Mouse (Mus musculus): ENCODE results near the gene Stip1. TPM values are rescaled to one million over a fixed set of nuclear protein-coding genes. Genes with fewer than 3 reads are reported as not detected.

The Stip1 gene
- polyA plus RNA-seq, 1 experiment from 2014 or later: 175 TPM

- Histone ChIP-seq H3K4me1 (ENCODE audit: control insufficient read depth in 2 of 2, insufficient read depth in 2 of 2, low read length in 2 of 2) (peaks cover 18 to 40% of the 10 kb centered on the region in 2 experiments; a peak in 3 of 4 replicates), H3K27ac (replicated peaks in 1 of 2; ENCODE audit: control insufficient read depth in 1 of 2, insufficient read depth in 1 of 2, low read depth in 2 of 2, low read length in 2 of 2) (peak overlapping the region in 1 of 2 experiments; percentile 66; a peak in 3 of 4 replicates), H3K9me3 (ENCODE audit: control insufficient read depth, low read length) (no peaks in the 10 kb centered on the region), H3K4me2 (ENCODE audit: low read length) (peak overlapping the region; percentile 71), H3K4me3 (ENCODE audit: control insufficient read depth in 1 of 2, insufficient read depth in 1 of 2, low read depth in 1 of 2, low read length in 2 of 2) (peak overlapping the region; percentile 75 to 80), H3K36me3 (ENCODE audit: control insufficient read depth, insufficient read depth, low read length) (peaks cover 53% of the 10 kb centered on the region), H3K9ac (ENCODE audit: low read length) (peak overlapping the region; percentile 81), H3K27me3 (ENCODE audit: control insufficient read depth, insufficient read depth, low read length) (no peaks in the 10 kb centered on the region)
- WGBS: 3% methylated on average over 11 of the region's 11 CpGs
- ATAC-seq (ENCODE audit: insufficient number of reproducible peaks, insufficient read depth, low FRiP score, low read depth): no peak
Measured at GRCm38 (mm10) chr19:6979001-6979479, 60.7 kb downstream of the Stip1 start.

GRCm38 (mm10) chr19:6978639-6978974 lies 61.2 kb downstream of the Stip1 start:
- no peaks in the 10 kb centered on the region for H3K27me3 ChIP-seq (ENCODE audit: control insufficient read depth, insufficient read depth, low read length)
- peak overlapping the region; percentile 75 to 80 for H3K4me3 ChIP-seq (ENCODE audit: control insufficient read depth in 1 of 2, insufficient read depth in 1 of 2, low read depth in 1 of 2, low read length in 2 of 2)
- ATAC-seq (ENCODE audit: insufficient number of reproducible peaks, insufficient read depth, low FRiP score, low read depth): no peak
- H3K9ac ChIP-seq (ENCODE audit: low read length): peak overlapping the region; percentile 81
- H3K27ac ChIP-seq (replicated peaks in 1 of 2; ENCODE audit: control insufficient read depth in 1 of 2, insufficient read depth in 1 of 2, low read depth in 2 of 2, low read length in 2 of 2): peak overlapping the region in 1 of 2 experiments; percentile 66; a peak in 3 of 4 replicates
- peaks cover 18 to 44% of the 10 kb centered on the region in 2 experiments; a peak in 3 of 4 replicates for H3K4me1 ChIP-seq (ENCODE audit: control insufficient read depth in 2 of 2, insufficient read depth in 2 of 2, low read length in 2 of 2)
- H3K4me2 ChIP-seq (ENCODE audit: low read length): peak overlapping the region; percentile 71
- 20% methylated on average over 3 of the region's 3 CpGs for WGBS
- H3K9me3 ChIP-seq (ENCODE audit: control insufficient read depth, low read length): no peaks in the 10 kb centered on the region
- H3K36me3 ChIP-seq (ENCODE audit: control insufficient read depth, insufficient read depth, low read length): peaks cover 48% of the 10 kb centered on the region

GRCm38 (mm10) chr19:6977759-6978638 lies 61.8 kb downstream of the Stip1 start:
- peak overlapping the region in 1 of 2 experiments; percentile 66; a peak in 2 of 4 replicates for H3K27ac ChIP-seq (replicated peaks in 1 of 2; ENCODE audit: control insufficient read depth in 1 of 2, insufficient read depth in 1 of 2, low read depth in 2 of 2, low read length in 2 of 2)
- peaks cover 18 to 45% of the 10 kb centered on the region in 2 experiments; a peak in 3 of 4 replicates for H3K4me1 ChIP-seq (ENCODE audit: control insufficient read depth in 2 of 2, insufficient read depth in 2 of 2, low read length in 2 of 2)
- no peaks in the 10 kb centered on the region for H3K27me3 ChIP-seq (ENCODE audit: control insufficient read depth, insufficient read depth, low read length)
- H3K4me3 ChIP-seq (ENCODE audit: control insufficient read depth in 1 of 2, insufficient read depth in 1 of 2, low read depth in 1 of 2, low read length in 2 of 2): peak overlapping the region in 1 of 2 experiments; percentile 75; a peak in 1 of 4 replicates
- peak overlapping the region; percentile 71 for H3K4me2 ChIP-seq (ENCODE audit: low read length)
- WGBS: 73% methylated on average over 13 of the region's 13 CpGs
- H3K36me3 ChIP-seq (ENCODE audit: control insufficient read depth, insufficient read depth, low read length): peaks cover 42% of the 10 kb centered on the region
- H3K9me3 ChIP-seq (ENCODE audit: control insufficient read depth, low read length): no peaks in the 10 kb centered on the region
- ATAC-seq (ENCODE audit: insufficient number of reproducible peaks, insufficient read depth, low FRiP score, low read depth): no peak
- H3K9ac ChIP-seq (ENCODE audit: low read length): peak overlapping the region; percentile 81

GRCm38 (mm10) chr19:6975537-6976521 lies 63.9 kb downstream of the Stip1 start, which contains the start of gene Plcb3:
TSS of gene Plcb3 (minus strand) at chr19:6976470.
- Histone ChIP-seq H3K27ac (replicated peaks in 1 of 2; ENCODE audit: control insufficient read depth in 1 of 2, insufficient read depth in 1 of 2, low read depth in 2 of 2, low read length in 2 of 2) (peak within 1 kb of the TSS; percentile 84 to 89), H3K4me2 (ENCODE audit: low read length) (peak within 1 kb of the TSS; percentile 97), H3K36me3 (ENCODE audit: control insufficient read depth, insufficient read depth, low read length) (peaks cover 26% of the 10 kb centered on the region), H3K9me3 (ENCODE audit: control insufficient read depth, low read length) (no peaks in the 10 kb centered on the region), H3K9ac (ENCODE audit: low read length) (peak within 1 kb of the TSS; percentile 90), H3K4me3 (ENCODE audit: control insufficient read depth in 1 of 2, insufficient read depth in 1 of 2, low read depth in 1 of 2, low read length in 2 of 2) (peak within 1 kb of the TSS; percentile 80 to 93), H3K4me1 (ENCODE audit: control insufficient read depth in 2 of 2, insufficient read depth in 2 of 2, low read length in 2 of 2) (peaks cover 25 to 44% of the 10 kb centered on the region in 2 experiments), H3K27me3 (ENCODE audit: control insufficient read depth, insufficient read depth, low read length) (no peaks in the 10 kb centered on the region)
- WGBS: under 1% methylated on average over 16 of the region's 16 CpGs
- ATAC-seq (ENCODE audit: insufficient number of reproducible peaks, insufficient read depth, low FRiP score, low read depth): no peak

GRCm38 (mm10) chr19:6974211-6975205 lies 65.3 kb downstream of the Stip1 start, which contains the start of gene Ppp1r14b:
TSS of gene Ppp1r14b (plus strand) at chr19:6974968.
- Histone ChIP-seq H3K4me2 (ENCODE audit: low read length) (peak within 1 kb of the TSS; percentile 97), H3K4me3 (ENCODE audit: control insufficient read depth in 1 of 2, insufficient read depth in 1 of 2, low read depth in 1 of 2, low read length in 2 of 2) (peak within 1 kb of the TSS; percentile 80 to 93), H3K27ac (replicated peaks in 1 of 2; ENCODE audit: control insufficient read depth in 1 of 2, insufficient read depth in 1 of 2, low read depth in 2 of 2, low read length in 2 of 2) (peak within 1 kb of the TSS; percentile 89 to 91), H3K9ac (ENCODE audit: low read length) (peak within 1 kb of the TSS; percentile 90), H3K27me3 (ENCODE audit: control insufficient read depth, insufficient read depth, low read length) (no peaks in the 10 kb centered on the region), H3K4me1 (ENCODE audit: control insufficient read depth in 2 of 2, insufficient read depth in 2 of 2, low read length in 2 of 2) (peaks cover 36 to 56% of the 10 kb centered on the region in 2 experiments), H3K9me3 (ENCODE audit: control insufficient read depth, low read length) (no peaks in the 10 kb centered on the region), H3K36me3 (ENCODE audit: control insufficient read depth, insufficient read depth, low read length) (peaks cover 26% of the 10 kb centered on the region)
- WGBS: under 1% methylated on average over 55 of the region's 84 CpGs
- peak; percentile 49 for ATAC-seq (ENCODE audit: insufficient number of reproducible peaks, insufficient read depth, low FRiP score, low read depth)

- H3K27ac ChIP-seq (replicated peaks in 1 of 2; ENCODE audit: control insufficient read depth in 1 of 2, insufficient read depth in 1 of 2, low read depth in 2 of 2, low read length in 2 of 2): peak overlapping the region in 1 of 2 experiments; percentile 89; a peak in 1 of 4 replicates
- no peak for ATAC-seq (ENCODE audit: insufficient number of reproducible peaks, insufficient read depth, low FRiP score, low read depth)
- WGBS: 35% methylated on average over 12 of the region's 12 CpGs
Measured at GRCm38 (mm10) chr19:6973581-6974190, 66.1 kb downstream of the Stip1 start.

More at GRCm38 (mm10) chr19:6973581-6974190, 66.1 kb downstream of the Stip1 start:
- Histone ChIP-seq H3K9ac (ENCODE audit: low read length) (peak overlapping the region; percentile 90), H3K9me3 (ENCODE audit: control insufficient read depth, low read length) (no peaks in the 10 kb centered on the region), H3K27me3 (ENCODE audit: control insufficient read depth, insufficient read depth, low read length) (no peaks in the 10 kb centered on the region), H3K36me3 (ENCODE audit: control insufficient read depth, insufficient read depth, low read length) (peaks cover 22% of the 10 kb centered on the region), H3K4me1 (ENCODE audit: control insufficient read depth in 2 of 2, insufficient read depth in 2 of 2, low read length in 2 of 2) (peaks cover 33 to 58% of the 10 kb centered on the region in 2 experiments), H3K4me3 (ENCODE audit: control insufficient read depth in 1 of 2, insufficient read depth in 1 of 2, low read depth in 1 of 2, low read length in 2 of 2) (peak overlapping the region; percentile 69 to 80), H3K4me2 (ENCODE audit: low read length) (peak overlapping the region; percentile 97)

Data from heart, embryonic 14.5 days (tissue).